Mouse (Mus musculus): ENCODE data around the gene Cd79b. TPM values are rescaled to one million over a fixed set of nuclear protein-coding genes. Genes with fewer than 3 reads are reported as not detected.

Gene Cd79b
- 0.25 and 0.63 TPM in 2 replicates for total RNA-seq (2014; rRNA removed)
- 1.3 and 1.7 TPM in 2 replicates for polyA plus RNA-seq (2015; fragmentation: Nextera tagmentation; extraction: Ambion mirVana)

- Histone ChIP-seq H3K4me1 (ENCODE audit: insufficient read depth, low read length) (no peaks in the 10 kb centered on the region), H3K9ac (replicated peaks; ENCODE audit: low read length) (no peak within 1 kb of the TSS), H3K36me3 (ENCODE audit: insufficient read depth, low read length) (no peaks in the 10 kb centered on the region), H3K27me3 (ENCODE audit: insufficient read depth, low read length) (no peaks in the 10 kb centered on the region), H3K9me3 (ENCODE audit: low read length) (no peaks in the 10 kb centered on the region), H3K27ac (no peak within 1 kb of the TSS), H3K4me2 (ENCODE audit: low read depth, low read length) (no peak within 1 kb of the TSS), H3K4me3 (ENCODE audit: low read length) (no peak within 1 kb of the TSS)
- no peak for ATAC-seq
- no peak for DNase-seq (ENCODE audit: low spot score)
- TF ChIP-seq CTCF (IDR thresholded peaks at IDR 0.05; ENCODE audit: low read depth), result no peak
- 75% methylated on average over 9 of the region's 9 CpGs for WGBS
Observed at GRCm38 (mm10) chr11:106314333-106314812, at the start of gene Cd79b. Gene Cd79b, minus strand, starts transcription at chr11:106314762.

- H3K9me3 ChIP-seq (ENCODE audit: low read length), result no peaks in the 10 kb centered on the region
Observed at GRCm38 (mm10) chr11:106359350-106359749, 44.8 kb upstream of the Cd79b start.

GRCm38 (mm10) chr11:106355382-106356128, 41.0 kb upstream of the Cd79b start:
- Histone ChIP-seq H3K27me3 (ENCODE audit: insufficient read depth, low read length) (no peaks in the 10 kb centered on the region), H3K4me3 (ENCODE audit: low read length) (no peak overlapping the region), H3K9me3 (ENCODE audit: low read length) (no peaks in the 10 kb centered on the region), H3K27ac (no peak overlapping the region), H3K4me2 (ENCODE audit: low read depth, low read length) (no peak overlapping the region), H3K36me3 (ENCODE audit: insufficient read depth, low read length) (no peaks in the 10 kb centered on the region), H3K4me1 (ENCODE audit: insufficient read depth, low read length) (no peaks in the 10 kb centered on the region), H3K9ac (replicated peaks; ENCODE audit: low read length) (no peak overlapping the region)
- no peak for TF ChIP-seq CTCF (IDR thresholded peaks at IDR 0.05; ENCODE audit: low read depth)
- no peak for DNase-seq (ENCODE audit: low spot score)
- WGBS, result 76% methylated on average over 18 of the region's 19 CpGs
- no peak for ATAC-seq

More at GRCm38 (mm10) chr11:106359350-106359749, 44.8 kb upstream of the Cd79b start:
- peak; percentile 25; the same call in 1 of the 2 replicates for TF ChIP-seq CTCF (IDR thresholded peaks at IDR 0.05; ENCODE audit: low read depth)
- ATAC-seq (no peak), DNase-seq (ENCODE audit: low spot score) (no peak)
- Histone ChIP-seq H3K9ac (replicated peaks; ENCODE audit: low read length) (no peak overlapping the region), H3K4me3 (ENCODE audit: low read length) (no peak overlapping the region), H3K4me2 (ENCODE audit: low read depth, low read length) (no peak overlapping the region), H3K36me3 (ENCODE audit: insufficient read depth, low read length) (no peaks in the 10 kb centered on the region), H3K27me3 (ENCODE audit: insufficient read depth, low read length) (no peaks in the 10 kb centered on the region), H3K27ac (no peak overlapping the region), H3K4me1 (ENCODE audit: insufficient read depth, low read length) (no peaks in the 10 kb centered on the region)
- WGBS, result 28% methylated on average over 5 of the region's 5 CpGs

GRCm38 (mm10) chr11:106354181-106354580, 39.6 kb upstream of the Cd79b start:
- TF ChIP-seq CTCF (IDR thresholded peaks at IDR 0.05; ENCODE audit: low read depth), result no peak
- no peak for ATAC-seq
- Histone ChIP-seq H3K36me3 (ENCODE audit: insufficient read depth, low read length) (no peaks in the 10 kb centered on the region), H3K9me3 (ENCODE audit: low read length) (no peaks in the 10 kb centered on the region), H3K4me2 (ENCODE audit: low read depth, low read length) (no peak overlapping the region), H3K27ac (no peak overlapping the region), H3K4me3 (ENCODE audit: low read length) (no peak overlapping the region), H3K9ac (replicated peaks; ENCODE audit: low read length) (no peak overlapping the region), H3K4me1 (ENCODE audit: insufficient read depth, low read length) (no peaks in the 10 kb centered on the region), H3K27me3 (ENCODE audit: insufficient read depth, low read length) (no peaks in the 10 kb centered on the region)
- 63% methylated on average over 1 of the region's 1 CpGs for WGBS
- no peak for DNase-seq (ENCODE audit: low spot score)

- Histone ChIP-seq H3K9me3 (ENCODE audit: low read length) (no peaks in the 10 kb centered on the region), H3K4me3 (ENCODE audit: low read length) (no peak within 1 kb of the TSS), H3K36me3 (ENCODE audit: insufficient read depth, low read length) (no peaks in the 10 kb centered on the region), H3K9ac (replicated peaks; ENCODE audit: low read length) (no peak within 1 kb of the TSS), H3K27me3 (ENCODE audit: insufficient read depth, low read length) (no peaks in the 10 kb centered on the region), H3K4me1 (ENCODE audit: insufficient read depth, low read length) (no peaks in the 10 kb centered on the region), H3K4me2 (ENCODE audit: low read depth, low read length) (no peak within 1 kb of the TSS), H3K27ac (no peak within 1 kb of the TSS)
- DNase-seq (ENCODE audit: low spot score), result no peak
- no peak for ATAC-seq
- WGBS, result 89% methylated on average over 12 of the region's 12 CpGs
- no peak for TF ChIP-seq CTCF (IDR thresholded peaks at IDR 0.05; ENCODE audit: low read depth)
Observed at GRCm38 (mm10) chr11:106353188-106353587, 38.6 kb upstream of the Cd79b start, which contains the start of gene Scn4a. Gene Scn4a, minus strand, starts transcription at chr11:106353288.

- TF ChIP-seq CTCF (IDR thresholded peaks at IDR 0.05; ENCODE audit: low read depth), result no peak
- Histone ChIP-seq H3K9ac (replicated peaks; ENCODE audit: low read length) (no peak overlapping the region), H3K36me3 (ENCODE audit: insufficient read depth, low read length) (no peaks in the 10 kb centered on the region), H3K27me3 (ENCODE audit: insufficient read depth, low read length) (no peaks in the 10 kb centered on the region), H3K27ac (no peak overlapping the region), H3K9me3 (ENCODE audit: low read length) (no peaks in the 10 kb centered on the region), H3K4me1 (ENCODE audit: insufficient read depth, low read length) (no peaks in the 10 kb centered on the region), H3K4me3 (ENCODE audit: low read length) (no peak overlapping the region), H3K4me2 (ENCODE audit: low read depth, low read length) (no peak overlapping the region)
- WGBS, result 61% methylated on average over 4 of the region's 4 CpGs
- no peak for ATAC-seq
- no peak for DNase-seq (ENCODE audit: low spot score)
Observed at GRCm38 (mm10) chr11:106351941-106352340, 37.4 kb upstream of the Cd79b start.

- Histone ChIP-seq H3K4me1 (ENCODE audit: insufficient read depth, low read length) (no peaks in the 10 kb centered on the region), H3K36me3 (ENCODE audit: insufficient read depth, low read length) (no peaks in the 10 kb centered on the region)
- 65% methylated on average over 3 of the region's 3 CpGs for whole genome bisulfite sequencing
Observed at GRCm38 (mm10) chr11:106351253-106351652, 36.7 kb upstream of the Cd79b start.

More at GRCm38 (mm10) chr11:106351253-106351652, 36.7 kb upstream of the Cd79b start:
- Histone ChIP-seq H3K4me3 (ENCODE audit: low read length) (no peak overlapping the region), H3K27ac (no peak overlapping the region), H3K27me3 (ENCODE audit: insufficient read depth, low read length) (no peaks in the 10 kb centered on the region), H3K9ac (replicated peaks; ENCODE audit: low read length) (no peak overlapping the region), H3K4me2 (ENCODE audit: low read depth, low read length) (no peak overlapping the region), H3K9me3 (ENCODE audit: low read length) (no peaks in the 10 kb centered on the region)
- ATAC-seq, result peak; percentile 73; the same call in 1 of the 2 replicates
- DNase-seq (ENCODE audit: low spot score), result peak; percentile 14
- TF ChIP-seq CTCF (IDR thresholded peaks at IDR 0.05; ENCODE audit: low read depth), result no peak
